Mouse (Mus musculus) forebrain, embryonic 10.5 days (tissue): Measurements from ENCODE around the gene Prpsap2. TPM values are rescaled to one million over a fixed set of nuclear protein-coding genes. Genes with fewer than 3 reads are reported as not detected.
"Not testable (repeated sequence)": the region's sequence is repeated elsewhere in the genome, so short reads cannot be mapped to it uniquely, and the experiment has no call there.

Experiments used
- DNase-seq: peaks from one replicate; pipeline ENCODE4 v3.0.0-alpha.2; 2017; ENCODE audit warnings: low spot score; ENCODE audit errors: extremely low spot score
- H3K27ac ChIP-seq: fragments of 300-500 bp; sonication (generic); 2 replicates; pipeline ENCODE4 v1.5.1; 2016; ENCODE audit warnings: mild to moderate bottlenecking
- H3K27me3 ChIP-seq: fragments of 300-500 bp; sonication (generic); 2 replicates; pipeline ENCODE4 v1.6.1; 2016; ENCODE audit warnings: mild to moderate bottlenecking; ENCODE audit not compliant: poor library complexity, severe bottlenecking
- H3K36me3 ChIP-seq: fragments of 300-500 bp; sonication (generic); replicated peaks from 2 replicates; pipeline ENCODE4 v1.6.1; 2016; ENCODE audit warnings: mild to moderate bottlenecking, moderate library complexity
- H3K4me1 ChIP-seq: fragments of 300-500 bp; sonication (generic); 2 replicates; pipeline ENCODE4 v1.6.1; 2016
- H3K4me3 ChIP-seq: fragments of 300-500 bp; sonication (generic); 2 replicates; pipeline ENCODE4 v1.5.1; 2016; ENCODE audit warnings: mild to moderate bottlenecking, moderate library complexity
- H3K9me3 ChIP-seq: fragments of 300-500 bp; sonication (generic); 2 replicates; pipeline ENCODE4 v1.6.1; 2016; ENCODE audit warnings: mild to moderate bottlenecking, moderate library complexity
- WGBS: fragments of 180-500 bp; shearing (Covaris S2); methylation state at CpG from one replicate; pipeline ENCODE4 v1.1.7; 2016; 5-methylcytosine and 5-hydroxymethylcytosine counted together
- polyA plus RNA-seq: library from polyadenylated mRNA; unstranded; fragments of >200 nt; fragmentation: Nextera tagmentation; extraction: Ambion mirVana; gene quantifications from 2 replicates; pipeline ENCODE4 v1.2.1, GENCODE M21; 2016

Prpsap2 gene
- polyA plus RNA-seq: 45.7 and 46.5 TPM in 2 replicates

GRCm38 (mm10) chr11:61761584-61762407, at the start of gene Prpsap2:
Gene Prpsap2, minus strand, starts transcription at chr11:61762088.
- peak; percentile 100 for DNase-seq
- WGBS: under 1% methylated on average over 51 of the region's 51 CpGs
- peaks cover 28% of the 10 kb centered on the region for H3K36me3 ChIP-seq
- peaks cover 13% of the 10 kb centered on the region for H3K4me1 ChIP-seq
- peak within 1 kb of the TSS; percentile 70 for H3K4me3 ChIP-seq
- H3K27ac ChIP-seq: peak within 1 kb of the TSS; percentile 95
- no peaks in the 10 kb centered on the region for H3K9me3 ChIP-seq
- no peaks in the 10 kb centered on the region for H3K27me3 ChIP-seq

GRCm38 (mm10) chr11:61809793-61810192, 47.9 kb upstream of the Prpsap2 start:
- Histone ChIP-seq H3K27ac (no peak overlapping the region), H3K9me3 (no peaks in the 10 kb centered on the region), H3K4me3 (no peak overlapping the region), H3K27me3 (no peaks in the 10 kb centered on the region), H3K36me3 (peaks cover 61% of the 10 kb centered on the region), H3K4me1 (peaks cover 3% of the 10 kb centered on the region; the same call in 1 of the 2 replicates)
- no peak for DNase-seq
- WGBS: 38% methylated on average over 4 of the region's 4 CpGs

GRCm38 (mm10) chr11:61808551-61809117, 46.7 kb upstream of the Prpsap2 start:
- Histone ChIP-seq H3K9me3 (no peaks in the 10 kb centered on the region), H3K27ac (no peak overlapping the region), H3K36me3 (peaks cover 61% of the 10 kb centered on the region), H3K27me3 (no peaks in the 10 kb centered on the region), H3K4me3 (no peak overlapping the region), H3K4me1 (peaks cover 3% of the 10 kb centered on the region; the same call in 1 of the 2 replicates)
- 94% methylated on average over 2 of the region's 2 CpGs for WGBS
- DNase-seq: no peak

DNA sequence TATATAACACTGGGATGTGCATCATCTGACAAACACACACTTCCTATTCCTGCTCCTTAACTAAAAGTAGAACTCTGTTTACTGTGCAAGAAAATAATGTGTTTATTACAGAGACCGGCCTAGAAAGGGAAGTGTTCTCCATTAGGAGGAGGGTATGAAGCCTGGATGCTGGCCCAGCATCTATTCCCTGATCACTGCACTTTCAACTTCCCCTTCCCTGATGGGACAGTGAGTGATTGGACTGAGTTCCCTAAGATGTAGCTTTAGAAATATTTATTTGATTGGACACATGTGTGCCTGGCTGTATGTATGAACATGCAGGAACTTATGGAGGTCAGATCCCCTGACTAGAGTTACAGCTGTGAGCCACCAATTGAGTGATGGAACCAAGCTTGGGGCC, 31.6 kb upstream of the Prpsap2 start:
- no peak for DNase-seq
- H3K27ac ChIP-seq: no peak overlapping the region
- 92% methylated on average over 1 of the region's 1 CpGs for WGBS
- H3K27me3 ChIP-seq: no peaks in the 10 kb centered on the region
- peaks cover 50% of the 10 kb centered on the region for H3K36me3 ChIP-seq
- H3K9me3 ChIP-seq: no peaks in the 10 kb centered on the region
- no peaks in the 10 kb centered on the region for H3K4me1 ChIP-seq
- H3K4me3 ChIP-seq: no peak overlapping the region

GRCm38 (mm10) chr11:61788550-61788949, 26.7 kb upstream of the Prpsap2 start:
- Histone ChIP-seq H3K4me3 (no peak overlapping the region), H3K27ac (no peak overlapping the region), H3K9me3 (no peaks in the 10 kb centered on the region), H3K36me3 (peaks cover 75% of the 10 kb centered on the region), H3K4me1 (no peaks in the 10 kb centered on the region), H3K27me3 (no peaks in the 10 kb centered on the region)
- no peak for DNase-seq
- WGBS: 96% methylated on average over 1 of the region's 1 CpGs

DNA sequence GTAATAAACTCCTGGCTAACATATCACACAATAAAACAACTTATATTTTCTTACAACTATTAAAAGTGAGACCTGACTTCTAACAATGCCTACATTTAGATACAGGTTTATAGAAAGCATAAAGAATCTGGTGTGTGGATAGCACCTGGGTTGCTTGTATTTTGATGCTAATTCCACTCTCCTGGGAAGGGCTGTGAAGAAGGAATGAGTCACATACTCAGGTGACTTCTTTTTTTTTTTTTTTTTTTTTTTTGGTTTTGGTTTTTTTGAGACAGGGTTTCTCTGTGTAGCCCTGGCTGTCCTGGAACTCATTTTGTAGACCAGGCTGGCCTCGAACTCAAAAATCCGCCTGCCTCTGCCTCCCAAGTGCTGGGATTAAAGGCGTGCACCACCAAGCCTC, 20.6 kb upstream of the Prpsap2 start:
- H3K4me3 ChIP-seq, H3K27me3 ChIP-seq, H3K9me3 ChIP-seq, H3K4me1 ChIP-seq, H3K27ac ChIP-seq, DNase-seq: not testable (repeated sequence)
- 88% methylated on average over 3 of the region's 3 CpGs for WGBS
- H3K36me3 ChIP-seq: peaks cover 64% of the 10 kb centered on the region

DNA sequence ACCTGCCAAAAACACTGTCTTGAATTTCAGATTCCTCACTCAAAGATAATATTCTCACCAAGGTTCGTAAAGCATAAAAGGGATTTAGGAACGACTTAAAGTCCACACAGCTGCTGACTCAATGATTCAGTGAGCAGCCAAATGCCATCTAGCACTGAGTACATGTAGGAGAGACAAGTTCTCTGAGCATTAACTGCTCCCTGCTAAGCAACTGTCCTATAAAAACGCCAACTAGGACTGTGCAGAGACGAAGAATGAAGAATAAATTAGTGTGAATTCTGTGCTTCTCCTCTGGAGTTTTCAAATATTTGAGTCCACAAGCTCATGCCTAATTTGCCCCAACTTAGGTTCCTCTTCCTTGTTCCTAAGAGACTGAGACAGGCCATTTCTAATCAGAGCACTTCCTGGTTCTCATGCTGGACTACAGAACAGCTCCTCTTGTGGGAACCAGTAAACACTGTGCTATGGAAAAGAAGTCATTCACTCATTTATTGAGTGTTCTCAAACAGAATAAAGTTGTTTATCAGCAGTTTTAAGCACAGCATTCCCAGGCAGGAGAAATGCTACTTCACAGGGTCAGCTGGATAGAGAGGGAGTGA, 12.8 kb upstream of the Prpsap2 start:
- WGBS: 90% methylated on average over 4 of the region's 4 CpGs
- Histone ChIP-seq H3K36me3 (peaks cover 27% of the 10 kb centered on the region), H3K27ac (no peak overlapping the region), H3K4me1 (no peaks in the 10 kb centered on the region), H3K27me3 (no peaks in the 10 kb centered on the region), H3K9me3 (no peaks in the 10 kb centered on the region), H3K4me3 (no peak overlapping the region)
- DNase-seq: no peak

DNA sequence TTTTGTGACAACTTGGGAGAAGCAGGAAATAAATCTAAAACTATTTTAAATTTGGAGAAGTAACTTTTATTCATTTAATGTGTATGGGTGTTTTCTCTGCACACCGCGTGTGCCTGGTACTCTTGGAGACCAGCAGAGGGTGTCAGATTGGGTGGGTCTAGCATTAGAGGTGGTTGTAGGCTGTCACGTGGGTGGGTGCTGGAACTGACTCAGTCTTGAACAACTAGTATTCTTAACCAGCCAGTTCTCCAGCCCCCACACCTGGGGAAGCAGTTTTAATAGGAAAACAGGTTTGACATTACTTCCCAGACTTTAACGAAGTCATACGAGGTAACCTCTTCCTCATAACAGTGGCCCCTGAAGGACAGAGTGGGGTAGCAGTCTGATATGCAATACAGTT, 1.4 kb downstream of the Prpsap2 start:
- H3K4me3 ChIP-seq: peak overlapping the region; percentile 70
- peaks cover 41% of the 10 kb centered on the region for H3K36me3 ChIP-seq
- H3K4me1 ChIP-seq: peaks cover 13% of the 10 kb centered on the region
- H3K27me3 ChIP-seq: no peaks in the 10 kb centered on the region
- H3K27ac ChIP-seq: no peak overlapping the region
- H3K9me3 ChIP-seq: no peaks in the 10 kb centered on the region
- no peak for DNase-seq
- WGBS: 81% methylated on average over 5 of the region's 5 CpGs

GRCm38 (mm10) chr11:61757151-61757550, 4.7 kb downstream of the Prpsap2 start:
- 88% methylated on average over 2 of the region's 2 CpGs for WGBS
- Histone ChIP-seq H3K36me3 (peaks cover 72% of the 10 kb centered on the region), H3K9me3 (no peaks in the 10 kb centered on the region), H3K4me1 (peaks cover 13% of the 10 kb centered on the region), H3K27ac (no peak overlapping the region), H3K4me3 (no peak overlapping the region), H3K27me3 (no peaks in the 10 kb centered on the region)
- DNase-seq: no peak

- H3K27ac ChIP-seq: no peak overlapping the region
- no peak for DNase-seq
- peaks cover 97% of the 10 kb centered on the region for H3K36me3 ChIP-seq
- H3K9me3 ChIP-seq: no peaks in the 10 kb centered on the region
- 80% methylated on average over 5 of the region's 5 CpGs for WGBS
- no peaks in the 10 kb centered on the region for H3K27me3 ChIP-seq
- no peak overlapping the region for H3K4me3 ChIP-seq
- no peaks in the 10 kb centered on the region for H3K4me1 ChIP-seq
These were observed 10.3 kb downstream of the Prpsap2 start for GRCm38 (mm10) chr11:61751612-61752011.

GRCm38 (mm10) chr11:61747161-61747560, 14.7 kb downstream of the Prpsap2 start:
- no peak for DNase-seq
- no peak overlapping the region for H3K4me3 ChIP-seq
- H3K27ac ChIP-seq: no peak overlapping the region
- H3K4me1 ChIP-seq: no peaks in the 10 kb centered on the region
- WGBS: 93% methylated on average over 3 of the region's 3 CpGs
- no peaks in the 10 kb centered on the region for H3K9me3 ChIP-seq
- H3K36me3 ChIP-seq: peaks cover 98% of the 10 kb centered on the region
- H3K27me3 ChIP-seq: no peaks in the 10 kb centered on the region

DNA sequence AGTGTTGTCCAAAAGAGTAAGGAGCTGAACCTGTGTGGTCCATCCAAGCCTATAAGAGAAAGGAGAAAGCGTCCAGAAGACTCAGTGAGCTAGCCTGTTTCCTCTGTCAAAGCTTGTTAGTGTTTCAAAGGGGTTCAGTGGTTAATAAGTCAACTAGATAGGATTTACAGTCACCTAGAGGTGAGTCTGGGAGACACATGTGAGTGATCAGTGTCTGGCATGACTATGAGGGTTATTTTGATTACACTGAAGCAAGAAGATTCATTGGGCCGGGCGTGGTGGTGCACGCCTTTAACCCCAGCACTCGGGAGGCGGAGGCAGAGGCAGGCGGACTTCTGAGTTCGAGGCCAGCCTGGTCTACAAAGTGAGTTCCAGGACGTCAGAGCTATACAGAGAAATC, 16.1 kb downstream of the Prpsap2 start:
- Histone ChIP-seq H3K27me3 (no peaks in the 10 kb centered on the region), H3K4me1 (no peaks in the 10 kb centered on the region), H3K36me3 (peaks cover 98% of the 10 kb centered on the region), H3K9me3 (no peaks in the 10 kb centered on the region), H3K27ac (no peak overlapping the region), H3K4me3 (no peak overlapping the region)
- WGBS: 92% methylated on average over 9 of the region's 9 CpGs
- no peak for DNase-seq

DNA sequence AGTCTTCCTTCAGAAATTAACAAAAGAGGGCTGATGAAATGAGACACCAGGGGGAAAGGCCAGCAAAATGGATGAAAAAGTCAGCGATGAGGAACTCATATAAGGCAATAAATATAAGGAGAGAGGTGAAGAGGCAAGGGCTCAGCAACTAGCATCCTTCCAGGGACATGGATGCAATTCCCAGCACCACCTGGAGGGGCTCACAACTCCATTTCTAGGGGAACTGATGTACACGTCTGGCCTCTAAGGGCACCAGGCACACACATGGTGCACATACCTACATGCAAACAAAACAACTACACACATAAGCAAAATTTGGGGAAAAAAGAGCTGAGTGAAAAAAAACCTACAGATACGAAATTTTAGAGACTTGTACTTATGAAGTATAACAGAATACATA, 17.4 kb downstream of the Prpsap2 start:
- no peak for DNase-seq
- Histone ChIP-seq H3K27me3 (no peaks in the 10 kb centered on the region), H3K9me3 (no peaks in the 10 kb centered on the region), H3K4me1 (no peaks in the 10 kb centered on the region), H3K27ac (no peak overlapping the region), H3K4me3 (no peak overlapping the region), H3K36me3 (peaks cover 98% of the 10 kb centered on the region)
- WGBS: 70% methylated on average over 3 of the region's 3 CpGs
